Comparison of ENCODE assay signal across 27 mouse cellular contexts in the genomic region with DNA sequence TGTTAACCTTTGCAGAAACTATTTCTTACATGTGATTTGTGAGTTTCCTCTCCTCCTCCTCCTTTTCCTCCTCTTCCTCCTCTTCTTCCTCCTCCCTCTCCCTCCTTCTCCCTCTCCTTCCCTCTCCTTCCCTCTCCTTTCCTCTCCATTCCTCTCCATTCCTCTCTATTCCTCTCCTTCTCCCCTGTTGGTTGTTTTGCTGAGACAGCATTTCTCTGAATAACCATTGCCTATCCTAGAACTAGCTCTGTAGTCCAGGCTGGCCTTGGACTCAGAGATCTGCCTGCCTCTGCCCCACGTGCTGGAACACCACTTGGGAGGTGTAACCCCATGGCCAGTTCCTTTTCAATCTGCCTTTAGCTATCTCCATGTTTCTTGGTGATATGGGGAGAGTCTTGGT.
"Had no signal": no experiment of that assay in that cellular context is flagged by ENCODE, and none has a peak within 500 bp of the region (broad histone marks: within the 10 kb centered on the region; RNA-seq: fewer than 3 reads in every experiment).

No protein-coding gene starts in this region.

- H3K4me3 ChIP-seq: embryonic facial prominence, embryonic 10.5 days; embryonic facial prominence, embryonic 12.5 days; embryonic facial prominence, embryonic 13.5 days; embryonic facial prominence, embryonic 15.5 days; erythroblast, embryonic 14.5 days; forebrain, embryonic 10.5 days; forebrain, embryonic 12.5 days; forebrain, embryonic 13.5 days; forebrain, embryonic 15.5 days; gastrocnemius, adult 2 months; heart, adult 2 months; heart, embryonic 10.5 days had no signal

- H3K36me3 ChIP-seq: embryonic facial prominence, embryonic 10.5 days; embryonic facial prominence, embryonic 12.5 days; embryonic facial prominence, embryonic 13.5 days; embryonic facial prominence, embryonic 15.5 days; forebrain, embryonic 10.5 days; forebrain, embryonic 12.5 days; forebrain, embryonic 15.5 days; heart, embryonic 10.5 days had no signal

- H3K27ac ChIP-seq: embryonic facial prominence, embryonic 10.5 days; embryonic facial prominence, embryonic 12.5 days; embryonic facial prominence, embryonic 13.5 days; embryonic facial prominence, embryonic 15.5 days; forebrain, embryonic 10.5 days; forebrain, embryonic 12.5 days; forebrain, embryonic 13.5 days; forebrain, embryonic 15.5 days; gastrocnemius, adult 2 months; heart, adult 2 months; heart, embryonic 10.5 days had no signal

- H3K27me3 ChIP-seq: embryonic facial prominence, embryonic 15.5 days; forebrain, embryonic 12.5 days; forebrain, embryonic 13.5 days; forebrain, embryonic 15.5 days had no signal

- H3K9ac ChIP-seq: embryonic facial prominence, embryonic 12.5 days; embryonic facial prominence, embryonic 13.5 days; embryonic facial prominence, embryonic 15.5 days; forebrain, embryonic 12.5 days; forebrain, embryonic 13.5 days; forebrain, embryonic 15.5 days; forebrain, postnatal 0 days had no signal

- H3K4me1 ChIP-seq: embryonic facial prominence, embryonic 10.5 days; embryonic facial prominence, embryonic 12.5 days; embryonic facial prominence, embryonic 13.5 days; embryonic facial prominence, embryonic 15.5 days; forebrain, embryonic 10.5 days; forebrain, embryonic 12.5 days; forebrain, embryonic 13.5 days; forebrain, embryonic 15.5 days; heart, embryonic 10.5 days had no signal

- ATAC-seq: forebrain, embryonic 13.5 days; forebrain, embryonic 14.5 days; forebrain, embryonic 15.5 days; forebrain, embryonic 16.5 days; forebrain, postnatal 0 days had no signal

- H3K9me3 ChIP-seq: embryonic facial prominence, embryonic 10.5 days; embryonic facial prominence, embryonic 12.5 days; embryonic facial prominence, embryonic 13.5 days; embryonic facial prominence, embryonic 15.5 days; forebrain, embryonic 10.5 days; forebrain, embryonic 12.5 days; forebrain, embryonic 13.5 days; forebrain, embryonic 15.5 days; heart, embryonic 10.5 days had no signal

- DNase-seq: cerebellum, adult 9-11 months; cerebellum, postnatal 10 days; cerebellum, postnatal 14 days; cerebellum, postnatal 25 days; cerebellum, postnatal 36 days; embryo, embryonic 11 days; forebrain, postnatal 0 days; gastrocnemius, adult 2 months; gastrocnemius, postnatal 10 days; gastrocnemius, postnatal 14 days; gastrocnemius, postnatal 25 days; gastrocnemius, postnatal 36 days; heart, adult 11 months; heart, adult 18-20 months; heart, adult 2 months had no signal

- H3K4me2 ChIP-seq: embryonic facial prominence, embryonic 12.5 days; embryonic facial prominence, embryonic 13.5 days; embryonic facial prominence, embryonic 15.5 days; forebrain, embryonic 12.5 days; forebrain, embryonic 13.5 days; forebrain, embryonic 15.5 days had no signal
